Mouse (Mus musculus): ENCODE measurements around the gene Otud7b. TPM values are rescaled to one million over a fixed set of nuclear protein-coding genes. Genes with fewer than 3 reads are reported as not detected.

Otud7b gene
- polyA plus RNA-seq, 1 experiment: 23.6 TPM

- H3K4me1 ChIP-seq (ENCODE audit: control insufficient read depth, insufficient read depth, insufficient read length, low read length): peaks cover 7% of the 10 kb centered on the region; the same call in 1 of the 2 replicates
- H3K36me3 ChIP-seq (ENCODE audit: control insufficient read depth, insufficient read depth, low read length): no peaks in the 10 kb centered on the region
- WGBS: 76% methylated on average over 15 of the region's 15 CpGs
- TF ChIP-seq CTCF (IDR thresholded peaks at IDR 0.05; ENCODE audit: extremely low read depth, insufficient read length, insufficient replicate concordance, low read depth, low read length) (no peak), POLR2A (IDR thresholded peaks at IDR 0.05; ENCODE audit: low read depth, low read length) (no peak)
- no peaks in the 10 kb centered on the region for H3K27me3 ChIP-seq (ENCODE audit: control insufficient read depth, insufficient read depth, low read length)
- no peak overlapping the region for H3K27ac ChIP-seq (ENCODE audit: insufficient read depth, low read depth, low read length)
- H3K4me3 ChIP-seq (ENCODE audit: low read depth, low read length): no peak overlapping the region
Observed at GRCm38 (mm10) chr3:96082714-96083508, 21.4 kb upstream of the Otud7b start.

GRCm38 (mm10) chr3:96084146-96084755 is 20.1 kb upstream of the Otud7b start:
- no peaks in the 10 kb centered on the region for H3K36me3 ChIP-seq (ENCODE audit: control insufficient read depth, insufficient read depth, low read length)
- 80% methylated on average over 10 of the region's 10 CpGs for WGBS
- TF ChIP-seq POLR2A (IDR thresholded peaks at IDR 0.05; ENCODE audit: low read depth, low read length): no peak
- TF ChIP-seq CTCF (IDR thresholded peaks at IDR 0.05; ENCODE audit: extremely low read depth, insufficient read length, insufficient replicate concordance, low read depth, low read length): no peak
- H3K4me3 ChIP-seq (ENCODE audit: low read depth, low read length): no peak overlapping the region
- peaks cover under 1% of the 10 kb centered on the region; the same call in 1 of the 2 replicates for H3K4me1 ChIP-seq (ENCODE audit: control insufficient read depth, insufficient read depth, insufficient read length, low read length)
- no peaks in the 10 kb centered on the region for H3K27me3 ChIP-seq (ENCODE audit: control insufficient read depth, insufficient read depth, low read length)
- no peak overlapping the region for H3K27ac ChIP-seq (ENCODE audit: insufficient read depth, low read depth, low read length)

GRCm38 (mm10) chr3:96087219-96087618 is 17.1 kb upstream of the Otud7b start:
- H3K36me3 ChIP-seq (ENCODE audit: control insufficient read depth, insufficient read depth, low read length): no peaks in the 10 kb centered on the region
- H3K27me3 ChIP-seq (ENCODE audit: control insufficient read depth, insufficient read depth, low read length): no peaks in the 10 kb centered on the region
- no peak overlapping the region for H3K27ac ChIP-seq (ENCODE audit: insufficient read depth, low read depth, low read length)
- no peak overlapping the region for H3K4me3 ChIP-seq (ENCODE audit: low read depth, low read length)
- no peaks in the 10 kb centered on the region for H3K4me1 ChIP-seq (ENCODE audit: control insufficient read depth, insufficient read depth, insufficient read length, low read length)
- TF ChIP-seq CTCF (IDR thresholded peaks at IDR 0.05; ENCODE audit: extremely low read depth, insufficient read length, insufficient replicate concordance, low read depth, low read length): no peak
- no peak for TF ChIP-seq POLR2A (IDR thresholded peaks at IDR 0.05; ENCODE audit: low read depth, low read length)
- 39% methylated on average over 2 of the region's 2 CpGs for WGBS

- Histone ChIP-seq H3K4me3 (ENCODE audit: low read depth, low read length) (no peak overlapping the region), H3K4me1 (ENCODE audit: control insufficient read depth, insufficient read depth, insufficient read length, low read length) (no peaks in the 10 kb centered on the region)
- WGBS: 82% methylated on average over 4 of the region's 4 CpGs
Observed at GRCm38 (mm10) chr3:96087801-96088200, 16.5 kb upstream of the Otud7b start.

GRCm38 (mm10) chr3:96089882-96090489 is 14.3 kb upstream of the Otud7b start:
- Histone ChIP-seq H3K4me1 (ENCODE audit: control insufficient read depth, insufficient read depth, insufficient read length, low read length) (no peaks in the 10 kb centered on the region), H3K27ac (ENCODE audit: insufficient read depth, low read depth, low read length) (no peak overlapping the region), H3K4me3 (ENCODE audit: low read depth, low read length) (no peak overlapping the region), H3K36me3 (ENCODE audit: control insufficient read depth, insufficient read depth, low read length) (no peaks in the 10 kb centered on the region), H3K27me3 (ENCODE audit: control insufficient read depth, insufficient read depth, low read length) (no peaks in the 10 kb centered on the region)
- 47% methylated on average over 2 of the region's 2 CpGs for WGBS
- TF ChIP-seq CTCF (IDR thresholded peaks at IDR 0.05; ENCODE audit: extremely low read depth, insufficient read length, insufficient replicate concordance, low read depth, low read length): no peak
- no peak for TF ChIP-seq POLR2A (IDR thresholded peaks at IDR 0.05; ENCODE audit: low read depth, low read length)

More at GRCm38 (mm10) chr3:96087801-96088200, 16.5 kb upstream of the Otud7b start:
- Histone ChIP-seq H3K27me3 (ENCODE audit: control insufficient read depth, insufficient read depth, low read length) (no peaks in the 10 kb centered on the region), H3K36me3 (ENCODE audit: control insufficient read depth, insufficient read depth, low read length) (no peaks in the 10 kb centered on the region), H3K27ac (ENCODE audit: insufficient read depth, low read depth, low read length) (no peak overlapping the region)
- TF ChIP-seq POLR2A (IDR thresholded peaks at IDR 0.05; ENCODE audit: low read depth, low read length): no peak
- TF ChIP-seq CTCF (IDR thresholded peaks at IDR 0.05; ENCODE audit: extremely low read depth, insufficient read length, insufficient replicate concordance, low read depth, low read length): no peak

GRCm38 (mm10) chr3:96091146-96091545 is 13.2 kb upstream of the Otud7b start:
- Histone ChIP-seq H3K4me3 (ENCODE audit: low read depth, low read length) (no peak overlapping the region), H3K27ac (ENCODE audit: insufficient read depth, low read depth, low read length) (no peak overlapping the region), H3K36me3 (ENCODE audit: control insufficient read depth, insufficient read depth, low read length) (no peaks in the 10 kb centered on the region), H3K27me3 (ENCODE audit: control insufficient read depth, insufficient read depth, low read length) (no peaks in the 10 kb centered on the region), H3K4me1 (ENCODE audit: control insufficient read depth, insufficient read depth, insufficient read length, low read length) (peaks cover 4% of the 10 kb centered on the region; the same call in 1 of the 2 replicates)
- no peak for TF ChIP-seq POLR2A (IDR thresholded peaks at IDR 0.05; ENCODE audit: low read depth, low read length)
- TF ChIP-seq CTCF (IDR thresholded peaks at IDR 0.05; ENCODE audit: extremely low read depth, insufficient read length, insufficient replicate concordance, low read depth, low read length): no peak
- 80% methylated on average over 2 of the region's 2 CpGs for WGBS

- Histone ChIP-seq H3K36me3 (ENCODE audit: control insufficient read depth, insufficient read depth, low read length) (no peaks in the 10 kb centered on the region), H3K4me3 (ENCODE audit: low read depth, low read length) (no peak overlapping the region), H3K27me3 (ENCODE audit: control insufficient read depth, insufficient read depth, low read length) (no peaks in the 10 kb centered on the region), H3K4me1 (ENCODE audit: control insufficient read depth, insufficient read depth, insufficient read length, low read length) (peaks cover 4% of the 10 kb centered on the region; the same call in 1 of the 2 replicates), H3K27ac (ENCODE audit: insufficient read depth, low read depth, low read length) (no peak overlapping the region)
- TF ChIP-seq CTCF (IDR thresholded peaks at IDR 0.05; ENCODE audit: extremely low read depth, insufficient read length, insufficient replicate concordance, low read depth, low read length) (no peak), POLR2A (IDR thresholded peaks at IDR 0.05; ENCODE audit: low read depth, low read length) (no peak)
- WGBS: 84% methylated on average over 6 of the region's 6 CpGs
Observed at GRCm38 (mm10) chr3:96091966-96092365, 12.4 kb upstream of the Otud7b start.
